Comparison of ENCODE assay signal across 18 mouse cellular contexts in genomic region chr10:3359531-3359930, GRCm38 (mm10). TPM values are rescaled to one million over a fixed set of nuclear protein-coding genes. Genes with fewer than 3 reads are reported as not detected.
"Had no signal": no experiment of that assay in that cellular context is flagged by ENCODE, and none has a peak within 500 bp of the region (broad histone marks: within the 10 kb centered on the region; RNA-seq: fewer than 3 reads in every experiment).

No protein-coding gene starts in this region.

- DNase-seq: lung, adult 18-20 months; lung, embryonic 14.5 days; lung, postnatal 10 days; lung, postnatal 4 days; right cerebral cortex, postnatal 14 days; thymus, adult 2 months; thymus, postnatal 25 days; thymus, postnatal 4 days had no signal

- H3K36me3 ChIP-seq: midbrain, embryonic 10.5 days; midbrain, embryonic 12.5 days; midbrain, embryonic 15.5 days; neural tube, embryonic 13.5 days; stomach, embryonic 15.5 days had no signal

- H3K4me2 ChIP-seq: lung, embryonic 14.5 days; midbrain, embryonic 12.5 days; midbrain, embryonic 15.5 days; neural tube, embryonic 13.5 days; stomach, embryonic 15.5 days had no signal

- H3K9ac ChIP-seq: liver, embryonic 14.5 days; lung, embryonic 14.5 days; midbrain, embryonic 12.5 days; midbrain, embryonic 15.5 days; neural tube, embryonic 13.5 days; stomach, embryonic 15.5 days had no signal

- H3K4me3 ChIP-seq: midbrain, embryonic 10.5 days; midbrain, embryonic 12.5 days; midbrain, embryonic 15.5 days; myocyte; neural tube, embryonic 13.5 days; stomach, embryonic 15.5 days had no signal

- H3K27ac ChIP-seq: liver, embryonic 14.5 days; midbrain, embryonic 10.5 days; midbrain, embryonic 12.5 days; midbrain, embryonic 15.5 days; neural tube, embryonic 13.5 days; stomach, embryonic 15.5 days; stomach, postnatal 0 days had no signal

- H3K27me3 ChIP-seq: midbrain, embryonic 15.5 days; neural tube, embryonic 13.5 days; stomach, embryonic 15.5 days had no signal

- H3K4me1 ChIP-seq: midbrain, embryonic 10.5 days; midbrain, embryonic 12.5 days; midbrain, embryonic 15.5 days; neural tube, embryonic 13.5 days; stomach, embryonic 15.5 days had no signal

- H3K9me3 ChIP-seq: midbrain, embryonic 10.5 days; midbrain, embryonic 12.5 days; midbrain, embryonic 15.5 days; neural tube, embryonic 13.5 days; stomach, embryonic 15.5 days had no signal

- ATAC-seq: midbrain, embryonic 15.5 days had no signal

RNA-seq across cellular contexts. Expression of gene Ppp1r14c, which starts 6.3 kb away (rescaled TPM):
- total RNA-seq: megakaryocyte-erythroid progenitor cell, adult 5-6 weeks had no signal
- polyA plus RNA-seq: spleen, adult 2 months had no signal
